Mouse (Mus musculus): ENCODE measurements around the gene Fance.

- TF ChIP-seq CTCF (IDR thresholded peaks at IDR 0.05; ENCODE audit: low read depth), result no peak
- TF ChIP-seq EP300 (IDR thresholded peaks at IDR 0.05; ENCODE audit: low read depth), result no peak
Measured at GRCm38 (mm10) chr17:28326951-28327350, 13.6 kb downstream of the Fance start.
